Mouse (Mus musculus): ENCODE measurements at regions not wholly inside any gene's neighbourhood (a gene's known extent, or its start where the extent isn't known, plus 50 kb on each side); places are given as distances from the start of the nearest gene placed in this dataset.

DNA sequence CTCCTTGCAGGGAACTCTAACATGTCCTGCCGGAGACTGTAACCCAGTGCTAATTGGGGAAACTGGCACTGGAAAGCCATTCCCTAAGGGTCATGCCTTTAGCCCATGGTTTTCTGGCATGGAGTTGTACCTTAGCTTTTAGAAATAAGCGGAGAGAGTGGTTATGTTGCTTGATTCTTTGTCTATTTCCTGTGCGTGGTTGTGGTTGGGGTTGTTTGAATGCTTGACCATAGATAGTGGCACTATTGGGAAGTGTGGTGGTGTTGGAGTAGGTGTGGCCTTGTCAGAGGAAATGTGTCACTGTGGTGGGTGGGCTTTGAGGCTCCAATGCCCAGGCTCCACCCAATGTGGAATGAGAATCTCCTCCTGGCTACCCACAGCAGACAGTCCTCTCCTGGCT lies 289.2 kb upstream of the Chd6 start:
- no peaks in the 10 kb centered on the region for H3K36me3 ChIP-seq
- H3K4me2 ChIP-seq = no peak overlapping the region
- H3K27ac ChIP-seq = no peak overlapping the region
- H3K27me3 ChIP-seq = no peaks in the 10 kb centered on the region
- H3K4me3 ChIP-seq = no peak overlapping the region
- no peaks in the 10 kb centered on the region for H3K9me3 ChIP-seq
- no peaks in the 10 kb centered on the region for H3K4me1 ChIP-seq
- no peak for ATAC-seq (ENCODE audit: insufficient number of reproducible peaks, insufficient read depth, low FRiP score, low TSS enrichment, low read depth)
- WGBS = 92% methylated on average over 3 of the region's 3 CpGs
- H3K9ac ChIP-seq = no peak overlapping the region

GRCm38 (mm10) chr2:161390954-161391690 lies 282.2 kb upstream of the Chd6 start:
- 70% methylated on average over 15 of the region's 15 CpGs for WGBS
- Histone ChIP-seq H3K27ac (no peak overlapping the region), H3K9me3 (no peaks in the 10 kb centered on the region), H3K4me3 (no peak overlapping the region), H3K4me2 (no peak overlapping the region), H3K9ac (no peak overlapping the region), H3K27me3 (no peaks in the 10 kb centered on the region), H3K4me1 (no peaks in the 10 kb centered on the region), H3K36me3 (no peaks in the 10 kb centered on the region)
- ATAC-seq (ENCODE audit: insufficient number of reproducible peaks, insufficient read depth, low FRiP score, low TSS enrichment, low read depth) = no peak

GRCm38 (mm10) chr2:161389318-161389835 lies 280.5 kb upstream of the Chd6 start:
- Histone ChIP-seq H3K27me3 (no peaks in the 10 kb centered on the region), H3K36me3 (no peaks in the 10 kb centered on the region), H3K4me3 (no peak overlapping the region), H3K9me3 (no peaks in the 10 kb centered on the region), H3K4me2 (no peak overlapping the region), H3K9ac (no peak overlapping the region), H3K4me1 (no peaks in the 10 kb centered on the region), H3K27ac (no peak overlapping the region)
- WGBS = 87% methylated on average over 5 of the region's 5 CpGs
- no peak for ATAC-seq (ENCODE audit: insufficient number of reproducible peaks, insufficient read depth, low FRiP score, low TSS enrichment, low read depth)

GRCm38 (mm10) chr2:161387054-161387453 lies 278.2 kb upstream of the Chd6 start:
- H3K9me3 ChIP-seq = no peaks in the 10 kb centered on the region
- 76% methylated on average over 6 of the region's 6 CpGs for WGBS
- H3K4me1 ChIP-seq = no peaks in the 10 kb centered on the region
- H3K4me3 ChIP-seq = no peak overlapping the region
- H3K27ac ChIP-seq = no peak overlapping the region
- no peaks in the 10 kb centered on the region for H3K36me3 ChIP-seq
- H3K9ac ChIP-seq = no peak overlapping the region
- no peaks in the 10 kb centered on the region for H3K27me3 ChIP-seq
- H3K4me2 ChIP-seq = no peak overlapping the region
- ATAC-seq (ENCODE audit: insufficient number of reproducible peaks, insufficient read depth, low FRiP score, low TSS enrichment, low read depth) = no peak

GRCm38 (mm10) chr2:161382411-161382810 lies 273.5 kb upstream of the Chd6 start:
- Histone ChIP-seq H3K27me3 (no peaks in the 10 kb centered on the region), H3K4me1 (no peaks in the 10 kb centered on the region), H3K9me3 (no peaks in the 10 kb centered on the region), H3K36me3 (no peaks in the 10 kb centered on the region), H3K27ac (no peak overlapping the region), H3K9ac (no peak overlapping the region), H3K4me3 (no peak overlapping the region), H3K4me2 (no peak overlapping the region)
- WGBS = 64% methylated on average over 3 of the region's 3 CpGs
- no peak for ATAC-seq (ENCODE audit: insufficient number of reproducible peaks, insufficient read depth, low FRiP score, low TSS enrichment, low read depth)

- Histone ChIP-seq H3K4me3 (no peak overlapping the region), H3K9me3 (no peaks in the 10 kb centered on the region), H3K27ac (no peak overlapping the region), H3K4me2 (no peak overlapping the region), H3K27me3 (no peaks in the 10 kb centered on the region), H3K9ac (no peak overlapping the region), H3K36me3 (no peaks in the 10 kb centered on the region), H3K4me1 (no peaks in the 10 kb centered on the region)
- 87% methylated on average over 4 of the region's 4 CpGs for whole genome bisulfite sequencing
- ATAC-seq (ENCODE audit: insufficient number of reproducible peaks, insufficient read depth, low FRiP score, low TSS enrichment, low read depth) = no peak
These were observed 269.4 kb upstream of the Chd6 start for GRCm38 (mm10) chr2:161378313-161378712.

GRCm38 (mm10) chr2:161362325-161362724 lies 253.4 kb upstream of the Chd6 start:
- Histone ChIP-seq H3K27ac (no peak overlapping the region), H3K4me3 (no peak overlapping the region), H3K27me3 (no peaks in the 10 kb centered on the region), H3K9me3 (no peaks in the 10 kb centered on the region), H3K36me3 (no peaks in the 10 kb centered on the region), H3K4me2 (no peak overlapping the region), H3K9ac (no peak overlapping the region), H3K4me1 (no peaks in the 10 kb centered on the region)
- ATAC-seq (ENCODE audit: insufficient number of reproducible peaks, insufficient read depth, low FRiP score, low TSS enrichment, low read depth) = no peak
- 82% methylated on average over 3 of the region's 3 CpGs for WGBS

DNA sequence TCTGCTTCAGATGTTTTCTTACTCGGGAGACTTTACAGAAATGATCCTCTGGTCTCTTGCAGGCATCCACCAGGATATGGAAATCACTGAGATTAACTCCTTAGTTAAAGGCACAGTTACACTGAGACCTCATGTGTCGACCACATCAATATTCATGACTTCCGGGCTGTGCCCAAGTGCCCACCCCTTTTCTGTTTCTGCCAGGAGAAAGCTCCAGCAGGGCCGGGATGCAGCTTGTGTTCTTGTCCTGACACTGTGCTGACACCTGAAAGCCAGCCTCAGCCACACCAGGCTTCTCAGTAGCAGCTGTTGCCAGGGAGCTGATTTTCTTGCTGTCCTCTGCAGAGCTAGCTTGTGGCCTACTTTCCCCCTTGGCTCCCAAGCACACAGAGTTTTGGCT lies 240.2 kb upstream of the Chd6 start:
- Histone ChIP-seq H3K4me1 (no peaks in the 10 kb centered on the region), H3K4me3 (no peak overlapping the region), H3K9me3 (no peaks in the 10 kb centered on the region), H3K36me3 (no peaks in the 10 kb centered on the region), H3K9ac (no peak overlapping the region), H3K27ac (no peak overlapping the region), H3K27me3 (no peaks in the 10 kb centered on the region), H3K4me2 (no peak overlapping the region)
- no peak for ATAC-seq (ENCODE audit: insufficient number of reproducible peaks, insufficient read depth, low FRiP score, low TSS enrichment, low read depth)
- WGBS = 26% methylated on average over 4 of the region's 4 CpGs

DNA sequence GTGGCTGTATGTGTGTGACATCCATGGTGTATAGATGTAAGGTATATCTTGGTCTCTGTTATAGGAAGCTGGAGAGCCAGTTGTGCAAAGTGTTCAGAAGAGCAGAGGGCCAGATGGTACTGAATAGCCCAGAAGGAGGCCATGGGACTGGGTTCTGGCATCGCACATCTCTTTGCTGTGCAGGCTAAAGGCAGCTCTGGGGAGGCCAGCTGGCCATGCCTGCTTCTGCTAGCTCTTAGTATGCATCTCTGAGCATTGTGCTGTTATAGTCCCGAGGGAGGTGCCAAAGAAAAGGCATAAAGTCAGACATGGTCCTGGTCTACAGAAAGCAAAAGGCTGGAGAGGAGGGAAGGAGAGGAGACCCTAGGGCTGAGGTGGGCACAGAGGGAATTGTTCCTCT lies 235.1 kb upstream of the Chd6 start:
- peaks cover 18% of the 10 kb centered on the region for H3K4me1 ChIP-seq
- no peak overlapping the region for H3K4me3 ChIP-seq
- H3K27ac ChIP-seq = no peak overlapping the region
- no peaks in the 10 kb centered on the region for H3K36me3 ChIP-seq
- H3K9me3 ChIP-seq = no peaks in the 10 kb centered on the region
- 71% methylated on average over 2 of the region's 2 CpGs for WGBS
- H3K27me3 ChIP-seq = peaks cover 27% of the 10 kb centered on the region
- H3K9ac ChIP-seq = no peak overlapping the region
- no peak for ATAC-seq (ENCODE audit: insufficient number of reproducible peaks, insufficient read depth, low FRiP score, low TSS enrichment, low read depth)
- no peak overlapping the region for H3K4me2 ChIP-seq

DNA sequence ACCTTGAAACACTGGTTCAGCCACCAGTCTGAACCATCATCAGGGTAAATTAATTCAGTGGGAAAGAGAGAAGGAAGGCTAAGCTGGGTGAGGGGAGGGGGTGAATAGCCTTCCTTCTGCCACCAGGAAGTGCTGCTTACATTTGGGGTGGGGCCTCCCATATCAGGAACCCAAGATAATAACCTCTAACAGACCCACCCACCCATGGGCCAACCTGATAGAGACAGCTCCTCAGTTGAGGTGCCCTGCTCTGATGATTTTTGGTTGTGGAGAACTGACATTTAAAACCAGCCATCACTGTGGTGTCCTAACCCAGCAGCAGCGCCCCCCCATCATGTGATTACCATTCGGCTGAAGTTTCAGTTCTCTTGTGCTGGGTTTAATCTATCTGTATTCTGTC lies 233.8 kb upstream of the Chd6 start:
- 80% methylated on average over 2 of the region's 2 CpGs for WGBS
- Histone ChIP-seq H3K27ac (no peak overlapping the region), H3K4me3 (no peak overlapping the region), H3K4me1 (peaks cover 20% of the 10 kb centered on the region), H3K27me3 (peaks cover 27% of the 10 kb centered on the region), H3K9me3 (no peaks in the 10 kb centered on the region), H3K4me2 (no peak overlapping the region), H3K36me3 (no peaks in the 10 kb centered on the region), H3K9ac (no peak overlapping the region)
- no peak for ATAC-seq (ENCODE audit: insufficient number of reproducible peaks, insufficient read depth, low FRiP score, low TSS enrichment, low read depth)

- H3K4me3 ChIP-seq = no peak overlapping the region
- WGBS = 4% methylated on average over 11 of the region's 11 CpGs
- H3K4me1 ChIP-seq = peaks cover 20% of the 10 kb centered on the region
- peak overlapping the region; percentile 34 for H3K4me2 ChIP-seq
- no peak overlapping the region for H3K9ac ChIP-seq
- no peaks in the 10 kb centered on the region for H3K36me3 ChIP-seq
- ATAC-seq (ENCODE audit: insufficient number of reproducible peaks, insufficient read depth, low FRiP score, low TSS enrichment, low read depth) = peak; percentile 10; the same call in 1 of the 2 replicates
- peaks cover 27% of the 10 kb centered on the region for H3K27me3 ChIP-seq
- H3K27ac ChIP-seq = peak overlapping the region; percentile 3; the same call in 1 of the 2 replicates
- no peaks in the 10 kb centered on the region for H3K9me3 ChIP-seq
These were observed 232.6 kb upstream of the Chd6 start for GRCm38 (mm10) chr2:161341368-161341891.

DNA sequence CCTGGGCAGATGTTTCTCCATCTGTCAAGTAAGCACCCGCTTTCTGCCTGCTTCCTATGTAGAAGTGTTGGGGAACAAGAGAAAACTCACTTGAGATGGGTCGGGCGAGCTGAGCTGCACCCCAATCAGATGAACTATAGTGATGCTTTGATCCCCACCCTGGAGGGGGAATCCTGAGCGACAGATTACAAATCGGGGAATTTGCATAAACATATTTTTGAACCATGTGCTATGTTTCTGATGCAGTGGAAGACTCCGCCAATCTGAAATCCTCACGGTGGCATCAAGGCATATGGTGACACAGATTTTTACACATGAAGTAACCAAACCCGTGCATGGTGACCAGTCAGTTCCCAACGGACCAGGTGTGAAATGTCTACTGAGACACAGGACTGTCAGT lies 231.4 kb upstream of the Chd6 start:
- no peaks in the 10 kb centered on the region for H3K9me3 ChIP-seq
- H3K36me3 ChIP-seq = no peaks in the 10 kb centered on the region
- no peak overlapping the region for H3K9ac ChIP-seq
- 74% methylated on average over 9 of the region's 9 CpGs for WGBS
- peaks cover 20% of the 10 kb centered on the region for H3K4me1 ChIP-seq
- no peak overlapping the region for H3K4me3 ChIP-seq
- H3K4me2 ChIP-seq = no peak overlapping the region
- no peak for ATAC-seq (ENCODE audit: insufficient number of reproducible peaks, insufficient read depth, low FRiP score, low TSS enrichment, low read depth)
- peak overlapping the region; percentile 22; the same call in 1 of the 2 replicates for H3K27ac ChIP-seq
- H3K27me3 ChIP-seq = peaks cover 27% of the 10 kb centered on the region

All from embryonic facial prominence, embryonic 13.5 days (tissue).